Mouse (Mus musculus): ENCODE results near the gene Cdh12.
"Not testable (repeated sequence)": the region's sequence is repeated elsewhere in the genome, so short reads cannot be mapped to it uniquely, and the experiment has no call there.

Cdh12 gene

GRCm38 (mm10) chr15:20448861-20449663, at the start of gene Cdh12:
Cdh12 (plus strand) TSS chr15:20449265.
- DNase-seq (ENCODE audit: low spot score in 2 of 2), result peak; percentile 11 to 30

GRCm38 (mm10) chr15:20403596-20403995, 45.5 kb upstream of the Cdh12 start:
- DNase-seq (ENCODE audit: low spot score in 2 of 2), result no peak

- DNase-seq (ENCODE audit: low spot score in 2 of 2), result no peak
Observed at GRCm38 (mm10) chr15:20413397-20413796, 35.7 kb upstream of the Cdh12 start.

GRCm38 (mm10) chr15:20436356-20436755, 12.7 kb upstream of the Cdh12 start:
- no peak for DNase-seq (ENCODE audit: low spot score in 2 of 2)

- DNase-seq (ENCODE audit: low spot score in 2 of 2), result no peak
Observed at GRCm38 (mm10) chr15:20450558-20450957, 1.5 kb downstream of the Cdh12 start.

GRCm38 (mm10) chr15:20458508-20458907, 9.4 kb downstream of the Cdh12 start:
- DNase-seq (ENCODE audit: low spot score in 2 of 2), result no peak

GRCm38 (mm10) chr15:20462500-20462899, 13.4 kb downstream of the Cdh12 start:
- no peak for DNase-seq (ENCODE audit: low spot score in 2 of 2)

GRCm38 (mm10) chr15:20463601-20464000, 14.5 kb downstream of the Cdh12 start:
- no peak for DNase-seq (ENCODE audit: low spot score in 2 of 2)

GRCm38 (mm10) chr15:20550979-20551378, 101.9 kb downstream of the Cdh12 start:
- no peak for DNase-seq (ENCODE audit: low spot score in 2 of 2)

- no peak for DNase-seq (ENCODE audit: low spot score in 2 of 2)
Observed at GRCm38 (mm10) chr15:20571012-20571411, 121.9 kb downstream of the Cdh12 start.

GRCm38 (mm10) chr15:20582567-20583075, 133.6 kb downstream of the Cdh12 start:
- DNase-seq (ENCODE audit: low spot score in 2 of 2), result no peak

GRCm38 (mm10) chr15:20591599-20591998, 142.5 kb downstream of the Cdh12 start:
- DNase-seq (ENCODE audit: low spot score in 2 of 2), result no peak

GRCm38 (mm10) chr15:20605751-20606150, 156.7 kb downstream of the Cdh12 start:
- not testable (repeated sequence) for DNase-seq (ENCODE audit: low spot score in 2 of 2)

- DNase-seq (ENCODE audit: low spot score in 2 of 2), result no peak
Observed at GRCm38 (mm10) chr15:20634593-20634992, 185.5 kb downstream of the Cdh12 start.

- DNase-seq (ENCODE audit: low spot score in 2 of 2), result no peak
Observed at GRCm38 (mm10) chr15:20639155-20639554, 190.1 kb downstream of the Cdh12 start.

GRCm38 (mm10) chr15:20642905-20643414, 193.9 kb downstream of the Cdh12 start:
- no peak for DNase-seq (ENCODE audit: low spot score in 2 of 2)

GRCm38 (mm10) chr15:20660221-20660620, 211.2 kb downstream of the Cdh12 start:
- no peak for DNase-seq (ENCODE audit: low spot score in 2 of 2)

GRCm38 (mm10) chr15:20666650-20667049, 217.6 kb downstream of the Cdh12 start, which contains the start of gene Acot10:
Acot10 (minus strand) TSS chr15:20666750.
- DNase-seq (ENCODE audit: low spot score in 2 of 2), result no peak

GRCm38 (mm10) chr15:20667350-20667749, 218.3 kb downstream of the Cdh12 start:
- DNase-seq (ENCODE audit: low spot score in 2 of 2), result no peak

- no peak for DNase-seq (ENCODE audit: low spot score in 2 of 2)
Observed at GRCm38 (mm10) chr15:20667989-20668388, 218.9 kb downstream of the Cdh12 start.

GRCm38 (mm10) chr15:20669507-20669906, 220.4 kb downstream of the Cdh12 start:
- DNase-seq (ENCODE audit: low spot score in 2 of 2), result not testable (repeated sequence)

- DNase-seq (ENCODE audit: low spot score in 2 of 2), result no peak
Observed at GRCm38 (mm10) chr15:20682719-20683118, 233.7 kb downstream of the Cdh12 start.

GRCm38 (mm10) chr15:20684200-20684599, 235.1 kb downstream of the Cdh12 start:
- DNase-seq (ENCODE audit: low spot score in 2 of 2), result no peak
